Mouse (Mus musculus) liver, embryonic 16.5 days (tissue): ENCODE results near the gene Stxbp5l. TPM values are rescaled to one million over a fixed set of nuclear protein-coding genes. Genes with fewer than 3 reads are reported as not detected.
"Not testable (repeated sequence)": the region's sequence is repeated elsewhere in the genome, so short reads cannot be mapped to it uniquely, and the experiment has no call there.

Source experiments
- ATAC-seq: fragments of 200-750 bp; cut with Nextera tagmentation; 2 replicates; pipeline ENCODE4 v1.8.0; 2017; ENCODE audit warnings: low read depth, mild to moderate bottlenecking, moderate number of reproducible peaks, moderate library complexity
- H3K27ac ChIP-seq: fragments of 300-500 bp; sonication (generic); 2 replicates; pipeline ENCODE4 v1.5.1; 2014; ENCODE audit warnings: mild to moderate bottlenecking, low read length
- H3K27me3 ChIP-seq: fragments of 300-500 bp; sonication (generic); 2 replicates; pipeline ENCODE4 v1.6.1; 2014; ENCODE audit warnings: low read depth, low read length, mixed read lengths; ENCODE audit not compliant: control insufficient read depth, insufficient read depth
- H3K36me3 ChIP-seq: fragments of 300-500 bp; sonication (generic); 2 replicates; pipeline ENCODE4 v1.6.1; 2014; ENCODE audit warnings: mild to moderate bottlenecking; ENCODE audit not compliant: control insufficient read depth, insufficient read depth
- H3K4me1 ChIP-seq: fragments of 300-500 bp; sonication (generic); 2 replicates; pipeline ENCODE4 v1.6.1; 2014; ENCODE audit warnings: low read depth, low read length, mixed read lengths; ENCODE audit not compliant: control insufficient read depth
- H3K4me2 ChIP-seq: fragments of 300-500 bp; sonication (generic); 2 replicates; pipeline ENCODE4 v1.6.1; 2014; ENCODE audit warnings: low read depth, low read length, mixed read lengths
- H3K4me3 ChIP-seq: fragments of 300-500 bp; sonication (generic); 2 replicates; pipeline ENCODE4 v1.5.1; 2014; ENCODE audit warnings: low read depth, mild to moderate bottlenecking, low read length
- H3K9ac ChIP-seq: fragments of 300-500 bp; sonication (generic); 2 replicates; pipeline ENCODE4 v1.6.1; 2014; ENCODE audit warnings: low read depth, low read length
- H3K9me3 ChIP-seq: fragments of 300-500 bp; sonication (generic); replicated peaks from 2 replicates; pipeline ENCODE4 v1.6.1; 2016; ENCODE audit warnings: low read length; ENCODE audit not compliant: control insufficient read depth
- WGBS: fragments of 180-500 bp; shearing (Covaris S2); extraction: QIAGEN DNeasy Blood & Tissue Kit; methylation state at CpG from one replicate; pipeline ENCODE4 v1.1.7; 2014; ENCODE audit not compliant: insufficient replicate concordance; 5-methylcytosine and 5-hydroxymethylcytosine counted together
- polyA plus RNA-seq: library from polyadenylated mRNA; unstranded; fragments of >200 nt; fragmentation: Nextera tagmentation; extraction: Ambion mirVana; gene quantifications from 2 replicates; pipeline ENCODE4 v1.2.1, GENCODE M21; 2015

Gene Stxbp5l
- polyA plus RNA-seq, 1 experiment from 2014 or later, result 0.06 TPM

- no peak for ATAC-seq
- Histone ChIP-seq H3K4me1 (no peaks in the 10 kb centered on the region), H3K27ac (no peak overlapping the region), H3K4me2 (no peak overlapping the region), H3K27me3 (no peaks in the 10 kb centered on the region), H3K9ac (no peak overlapping the region), H3K4me3 (no peak overlapping the region), H3K9me3 (no peaks in the 10 kb centered on the region), H3K36me3 (no peaks in the 10 kb centered on the region)
Observed at GRCm38 (mm10) chr16:37194152-37194551, 190.6 kb downstream of the Stxbp5l start.

- not testable (repeated sequence) for H3K9ac ChIP-seq, H3K4me3 ChIP-seq, H3K27me3 ChIP-seq, H3K27ac ChIP-seq, H3K36me3 ChIP-seq, H3K4me2 ChIP-seq, H3K4me1 ChIP-seq, H3K9me3 ChIP-seq, ATAC-seq
- WGBS, result 62% methylated on average over 1 of the region's 1 CpGs
Observed at GRCm38 (mm10) chr16:37125190-37125589, 259.6 kb downstream of the Stxbp5l start.

GRCm38 (mm10) chr16:37109285-37109684, 275.5 kb downstream of the Stxbp5l start:
- Histone ChIP-seq H3K27me3 (no peaks in the 10 kb centered on the region), H3K4me3 (no peak overlapping the region), H3K4me2 (no peak overlapping the region), H3K4me1 (no peaks in the 10 kb centered on the region), H3K9me3 (no peaks in the 10 kb centered on the region), H3K36me3 (no peaks in the 10 kb centered on the region), H3K9ac (no peak overlapping the region), H3K27ac (no peak overlapping the region)
- 0 out of 2 replicates have a peak, but pooled peaks have one; percentile 24 for ATAC-seq
- 26% methylated on average over 3 of the region's 3 CpGs for WGBS

GRCm38 (mm10) chr16:37108763-37109162, 276.0 kb downstream of the Stxbp5l start:
- H3K9me3 ChIP-seq, result no peaks in the 10 kb centered on the region
- 13% methylated on average over 5 of the region's 5 CpGs for whole genome bisulfite sequencing
- no peak overlapping the region for H3K27ac ChIP-seq
- no peak overlapping the region for H3K4me2 ChIP-seq
- H3K36me3 ChIP-seq, result no peaks in the 10 kb centered on the region
- ATAC-seq, result no peak
- no peak overlapping the region for H3K9ac ChIP-seq
- H3K27me3 ChIP-seq, result no peaks in the 10 kb centered on the region
- no peaks in the 10 kb centered on the region for H3K4me1 ChIP-seq
- H3K4me3 ChIP-seq, result no peak overlapping the region

- Histone ChIP-seq H3K9me3 (no peaks in the 10 kb centered on the region), H3K27ac (no peak overlapping the region), H3K4me1 (no peaks in the 10 kb centered on the region), H3K9ac (no peak overlapping the region), H3K27me3 (no peaks in the 10 kb centered on the region), H3K4me3 (no peak overlapping the region), H3K36me3 (peaks cover 25% of the 10 kb centered on the region), H3K4me2 (no peak overlapping the region)
- ATAC-seq, result no peak
- WGBS, result 77% methylated on average over 4 of the region's 4 CpGs
Observed at GRCm38 (mm10) chr16:37094169-37094833, 290.5 kb downstream of the Stxbp5l start.

- no peak overlapping the region for H3K4me3 ChIP-seq
- 77% methylated on average over 1 of the region's 1 CpGs for WGBS
- ATAC-seq, result no peak
Observed at GRCm38 (mm10) chr16:37089648-37090047, 295.1 kb downstream of the Stxbp5l start.

GRCm38 (mm10) chr16:37072354-37072753, 312.4 kb downstream of the Stxbp5l start:
- 28% methylated on average over 5 of the region's 5 CpGs for WGBS

More at GRCm38 (mm10) chr16:37089648-37090047, 295.1 kb downstream of the Stxbp5l start:
- Histone ChIP-seq H3K9me3 (no peaks in the 10 kb centered on the region), H3K4me2 (no peak overlapping the region), H3K36me3 (peaks cover 28% of the 10 kb centered on the region), H3K9ac (no peak overlapping the region), H3K27me3 (no peaks in the 10 kb centered on the region), H3K4me1 (no peaks in the 10 kb centered on the region), H3K27ac (no peak overlapping the region)

More at GRCm38 (mm10) chr16:37072354-37072753, 312.4 kb downstream of the Stxbp5l start:
- Histone ChIP-seq H3K27me3 (no peaks in the 10 kb centered on the region), H3K9ac (no peak overlapping the region), H3K9me3 (no peaks in the 10 kb centered on the region), H3K4me1 (no peaks in the 10 kb centered on the region), H3K4me2 (no peak overlapping the region), H3K27ac (no peak overlapping the region), H3K4me3 (no peak overlapping the region), H3K36me3 (peaks cover 21% of the 10 kb centered on the region)
- ATAC-seq, result no peak

Other genes with a start within 250 kb of the Stxbp5l start
- 6.6 and 6.9 TPM in 2 replicates for gene Gtf2e1, start 154.8 kb upstream of the Stxbp5l start, polyA plus RNA-seq
- 13.1 and 13.2 TPM in 2 replicates for gene Rabl3, start 154.9 kb upstream of the Stxbp5l start, polyA plus RNA-seq
- 47.1 and 55.1 TPM in 2 replicates for gene Hgd, start 195.2 kb upstream of the Stxbp5l start, polyA plus RNA-seq